Mouse (Mus musculus) CH12.LX (cell line): ENCODE measurements around the gene Csmd2. TPM values are rescaled to one million over a fixed set of nuclear protein-coding genes. Genes with fewer than 3 reads are reported as not detected.

Experiments used
- DNase-seq: peaks from one replicate; pipeline ENCODE4 v3.0.0-alpha.2; 2013; ENCODE audit errors: extremely low read depth
- H3K27ac ChIP-seq: 2 replicates; pipeline ENCODE4 v1.5.1; 2012; ENCODE audit warnings: low read depth, mild to moderate bottlenecking, control low read depth, moderate library complexity; ENCODE audit not compliant: insufficient read depth
- H3K27me3 ChIP-seq: replicated peaks from 2 replicates; pipeline ENCODE3; 2012; ENCODE audit warnings: inconsistent platforms
- H3K36me3 ChIP-seq, 2 experiments: replicated peaks in 1 of 2; 2 replicates each; pipeline versions ENCODE3 to v1.6.1; 2012; ENCODE audit warnings: inconsistent platforms in 1 of 2, low read length in 1 of 2, mild to moderate bottlenecking in 1 of 2, mixed read lengths in 1 of 2, moderate library complexity in 1 of 2; ENCODE audit not compliant: control insufficient read depth in 1 of 2, insufficient read depth in 1 of 2
- H3K4me1 ChIP-seq, 2 experiments: 2 replicates each; pipeline ENCODE4 v1.6.1; 2012; ENCODE audit warnings: inconsistent platforms in 1 of 2, moderate library complexity in 1 of 2; ENCODE audit not compliant: insufficient read depth in 2 of 2, control insufficient read depth in 1 of 2
- H3K4me2 ChIP-seq: 2 replicates; pipeline ENCODE4 v1.6.1; 2012; ENCODE audit warnings: low read depth, mild to moderate bottlenecking, control low read depth; ENCODE audit not compliant: poor library complexity, insufficient read depth, severe bottlenecking
- H3K4me3 ChIP-seq, 3 experiments: fragments of 150-350 bp in 1 of 3; sonication (generic) in 1 of 3; replicated peaks in 1 of 3; 2 replicates each; pipeline versions ENCODE3 to v1.5.1; 2011 to 2012; ENCODE audit warnings: low read depth in 2 of 3, low read length in 2 of 3, mild to moderate bottlenecking in 2 of 3, moderate library complexity in 2 of 3, control low read depth in 1 of 3, improper control_type of control experiment in 1 of 3, inconsistent platforms in 1 of 3, mixed read lengths in 1 of 3; ENCODE audit not compliant: poor library complexity in 1 of 3
- H3K79me2 ChIP-seq: replicated peaks from 2 replicates; pipeline ENCODE4 v1.6.1; 2012; ENCODE audit warnings: mild to moderate bottlenecking, moderate library complexity; ENCODE audit not compliant: control insufficient read depth, poor library complexity, insufficient read depth, severe bottlenecking; ENCODE audit errors: extremely low read depth
- H3K9ac ChIP-seq: 2 replicates; pipeline ENCODE4 v1.6.1; 2012; ENCODE audit warnings: low read depth, mild to moderate bottlenecking, control low read depth, moderate library complexity; ENCODE audit not compliant: insufficient read depth
- H3K9me3 ChIP-seq: replicated peaks from 2 replicates; pipeline ENCODE3; 2012; ENCODE audit warnings: low read length, inconsistent platforms, mixed read lengths
- BHLHE40 ChIP-seq: IDR thresholded peaks from 2 replicates; pipeline ENCODE4 v1.6.1; 2011; ENCODE audit warnings: mild to moderate bottlenecking, low read depth, low read length, improper control_type of control experiment
- CTCF ChIP-seq, 2 experiments: IDR thresholded peaks in 1 of 2; conservative IDR thresholded peaks in 1 of 2; 2 replicates each; pipeline ENCODE4 v1.5.1; 2011 to 2012; ENCODE audit warnings: low read depth in 2 of 2, low read length in 2 of 2, improper control_type of control experiment in 1 of 2, inconsistent platforms in 1 of 2, mild to moderate bottlenecking in 1 of 2, moderate library complexity in 1 of 2
- E2F4 ChIP-seq: IDR thresholded peaks from 2 replicates; pipeline ENCODE4 v1.6.1; 2011; ENCODE audit warnings: low read depth, low read length, improper control_type of control experiment; ENCODE audit not compliant: insufficient replicate concordance
- ELF1 ChIP-seq: IDR thresholded peaks from 2 replicates; pipeline ENCODE4 v1.6.1; 2014; ENCODE audit warnings: low read depth, mild to moderate bottlenecking, inconsistent platforms, low read length, improper control_type of control experiment
- EP300 ChIP-seq: IDR thresholded peaks from 2 replicates; pipeline ENCODE4 v1.6.1; 2011; ENCODE audit warnings: low read length, improper control_type of control experiment
- GABPA ChIP-seq: IDR thresholded peaks from 2 replicates; pipeline ENCODE4 v1.6.1; 2012; ENCODE audit warnings: low read depth, low read length, improper control_type of control experiment, inconsistent platforms; ENCODE audit not compliant: insufficient replicate concordance
- JUN ChIP-seq: IDR thresholded peaks from 2 replicates; pipeline ENCODE4 v1.6.1; 2011; ENCODE audit warnings: low read depth, mild to moderate bottlenecking, low read length, improper control_type of control experiment, moderate library complexity; ENCODE audit not compliant: insufficient read depth
- MAFK ChIP-seq: IDR thresholded peaks from 2 replicates; pipeline ENCODE4 v1.6.1; 2011; ENCODE audit warnings: low read length, improper control_type of control experiment; ENCODE audit not compliant: insufficient replicate concordance
- MAX ChIP-seq: IDR thresholded peaks from 2 replicates; pipeline ENCODE4 v1.6.1; 2011; ENCODE audit warnings: low read length, improper control_type of control experiment
- MYC ChIP-seq: IDR thresholded peaks from 2 replicates; pipeline ENCODE4 v1.6.1; 2011; ENCODE audit warnings: low read depth, mild to moderate bottlenecking, improper control_type of control experiment, low read length
- NRF1 ChIP-seq: IDR thresholded peaks from 2 replicates; pipeline ENCODE4 v1.6.1; 2014; ENCODE audit warnings: low read depth, mild to moderate bottlenecking, inconsistent platforms, low read length, improper control_type of control experiment, moderate library complexity
- POLR2A ChIP-seq: IDR thresholded peaks from 2 replicates; pipeline ENCODE4 v1.6.1; 2011; ENCODE audit warnings: low read depth, mild to moderate bottlenecking, improper control_type of control experiment, low read length
- POLR2AphosphoS2 ChIP-seq: IDR thresholded peaks from 2 replicates; pipeline ENCODE4 v1.6.1; 2011; ENCODE audit warnings: low read depth, low read length, improper control_type of control experiment
- RCOR1 ChIP-seq: conservative IDR thresholded peaks from 2 replicates; pipeline ENCODE4 v1.6.1; 2012; ENCODE audit warnings: low read depth, mild to moderate bottlenecking, inconsistent platforms, low read length, improper control_type of control experiment
- SIN3A ChIP-seq: IDR thresholded peaks from 2 replicates; pipeline ENCODE4 v1.6.1; 2012; ENCODE audit warnings: low read length, improper control_type of control experiment, inconsistent platforms
- SMC3 ChIP-seq: IDR thresholded peaks from 2 replicates; pipeline ENCODE4 v1.6.1; 2011; ENCODE audit warnings: low read depth, low read length, improper control_type of control experiment
- TCF12 ChIP-seq: IDR thresholded peaks from 2 replicates; pipeline ENCODE4 v1.6.1; 2014; ENCODE audit warnings: low read depth, mild to moderate bottlenecking, inconsistent platforms, low read length, improper control_type of control experiment
- UBTF ChIP-seq: IDR thresholded peaks from 2 replicates; pipeline ENCODE4 v1.6.1; 2012; ENCODE audit warnings: low read depth, mild to moderate bottlenecking, inconsistent platforms, low read length, improper control_type of control experiment, moderate library complexity
- ZC3H11A ChIP-seq: IDR thresholded peaks from 2 replicates; pipeline ENCODE4 v1.6.1; 2012; ENCODE audit warnings: low read depth, mild to moderate bottlenecking, inconsistent platforms, low read length, improper control_type of control experiment
- ZMIZ1 ChIP-seq: IDR thresholded peaks from 2 replicates; pipeline ENCODE4 v1.6.1; 2012; ENCODE audit warnings: low read depth, mild to moderate bottlenecking, inconsistent platforms, low read length, improper control_type of control experiment
- dilution Hi-C: fragments of 300-500 bp; cut with MboI; formaldehyde crosslinking; loops from 2 replicates; pipeline ENCODE4 v1.14.3; 2020; ENCODE audit warnings: low sequenced_read_pairs; ENCODE audit not compliant: extremely low pct_unique_long_range_greater_than_20kb, extremely low pct_ligation_motif_present
- in situ Hi-C: fragments of 300-500 bp; cut with MboI; formaldehyde crosslinking; loops from 3 replicates; pipeline ENCODE4 v1.14.3; 2019; ENCODE audit warnings: low sequenced_read_pairs, low pct_ligation_motif_present, low pct_unique_long_range_greater_than_20kb, mixed read lengths
- polyA plus RNA-seq: library from polyadenylated mRNA; unstranded; fragments of >175 nt; gene quantifications from 2 replicates; pipeline ENCODE4 v1.2.1, GENCODE M21; 2012; ENCODE audit warnings: low read depth; ENCODE audit not compliant: insufficient read length
- total RNA-seq, 2 experiments: library from RNA; depleted of rRNA; stranded (reverse); fragments of 300-350 nt in 1 of 2; fragments of >200 nt in 1 of 2; gene quantifications; 2 replicates each; pipeline ENCODE4 v1.2.3; 2012 to 2014

Csmd2 gene
- total and polyA plus RNA-seq, 3 experiments, result 0.08 to 0.80 TPM; not detected in 1

DNA sequence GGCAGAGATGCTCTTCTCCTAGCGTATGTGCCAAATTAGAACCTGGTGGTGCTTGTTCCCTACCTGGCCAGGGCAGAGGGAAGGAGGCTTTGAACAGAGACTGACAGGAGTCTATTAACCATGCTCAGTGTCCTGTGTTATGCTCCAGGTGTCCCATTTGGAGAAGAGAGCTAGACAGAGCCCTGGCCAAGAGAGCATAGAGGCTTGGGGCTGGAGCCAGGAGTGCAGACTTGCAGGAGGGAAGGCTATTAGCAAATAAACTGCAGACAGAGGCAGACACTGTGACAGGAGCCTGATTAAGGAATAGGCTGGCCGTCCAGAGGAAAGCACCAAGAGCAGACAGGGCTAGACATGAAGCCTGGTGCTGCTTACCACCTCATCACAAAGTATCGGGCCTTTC, 164.4 kb downstream of the Csmd2 start:
- TF ChIP-seq UBTF (no peak), SIN3A (no peak), POLR2A (no peak), MYC (no peak), CTCF (conservative IDR thresholded peaks at IDR 0.05 in 1 of 2, IDR thresholded peaks at IDR 0.05 in 1 of 2; ENCODE audit: low read depth in 2 of 2, low read length in 2 of 2) (no peak), RCOR1 (no peak), TCF12 (no peak)
- TF ChIP-seq, all 38 proteins: peak for 0
- dilution Hi-C loops (no loop called here), in situ Hi-C loops (no loop called here)
- no peak for DNase-seq
- H3K4me2 ChIP-seq, result no peak overlapping the region
- H3K27ac ChIP-seq, result no peak overlapping the region
- no peak overlapping the region for H3K9ac ChIP-seq
- peaks cover 90% of the 10 kb centered on the region for H3K9me3 ChIP-seq
- no peaks in the 10 kb centered on the region for H3K36me3 ChIP-seq
- H3K4me1 ChIP-seq, result no peaks in the 10 kb centered on the region
- H3K79me2 ChIP-seq, result no peaks in the 10 kb centered on the region
- H3K27me3 ChIP-seq, result no peaks in the 10 kb centered on the region
- H3K4me3 ChIP-seq, result no peak overlapping the region

DNA sequence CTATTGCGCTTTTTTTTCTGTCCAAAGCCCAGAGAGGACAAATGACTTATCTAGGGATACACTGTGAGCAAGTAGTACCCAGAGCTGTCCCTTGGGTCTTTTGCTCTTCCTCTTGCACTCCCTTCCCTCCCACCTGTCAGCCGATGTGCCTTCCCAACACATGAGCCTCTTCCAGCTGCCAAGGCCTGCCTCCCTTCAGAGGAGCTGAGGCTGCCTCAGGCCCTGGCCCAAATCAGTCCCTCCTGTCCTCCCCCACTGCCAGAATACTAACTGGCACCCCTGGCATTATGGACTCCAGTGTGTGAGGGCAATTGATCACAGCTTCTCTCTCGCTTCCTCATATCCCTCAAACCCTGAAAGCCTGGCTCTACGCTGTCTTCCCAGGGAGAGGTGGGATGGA, 165.5 kb downstream of the Csmd2 start:
- peaks cover 90% of the 10 kb centered on the region for H3K9me3 ChIP-seq

GRCm38 (mm10) chr4:128155226-128155625, 167.6 kb downstream of the Csmd2 start:
- in situ Hi-C loops, result no loop called here
- Histone ChIP-seq H3K27ac (no peak overlapping the region), H3K27me3 (no peaks in the 10 kb centered on the region), H3K4me1 (no peaks in the 10 kb centered on the region), H3K4me2 (no peak overlapping the region), H3K4me3 (no peak overlapping the region), H3K36me3 (no peaks in the 10 kb centered on the region), H3K9me3 (peaks cover 97% of the 10 kb centered on the region), H3K79me2 (no peaks in the 10 kb centered on the region), H3K9ac (no peak overlapping the region)
- DNase-seq, result no peak
- dilution Hi-C loops, result no loop called here
- no peak for TF ChIP-seq ELF1
- no peak for TF ChIP-seq POLR2AphosphoS2
- no peak for TF ChIP-seq ZC3H11A
- TF ChIP-seq EP300, result no peak
- no peak for TF ChIP-seq ZMIZ1
- no peak for TF ChIP-seq POLR2A
- TF ChIP-seq SMC3, result no peak
- no peak for TF ChIP-seq MAX
- no peak for TF ChIP-seq E2F4
- TF ChIP-seq CTCF (conservative IDR thresholded peaks at IDR 0.05 in 1 of 2, IDR thresholded peaks at IDR 0.05 in 1 of 2; ENCODE audit: low read depth in 2 of 2, low read length in 2 of 2), result no peak
- TF ChIP-seq, all 38 proteins: peak for 0

More for the DNA sequence above, 165.5 kb downstream of the Csmd2 start:
- no peak overlapping the region for H3K4me2 ChIP-seq
- H3K4me1 ChIP-seq, result no peaks in the 10 kb centered on the region
- DNase-seq, result no peak
- no peak overlapping the region for H3K27ac ChIP-seq
- no peaks in the 10 kb centered on the region for H3K36me3 ChIP-seq
- TF ChIP-seq E2F4 (no peak), JUN (no peak), POLR2A (no peak), MAFK (no peak), BHLHE40 (no peak), ZC3H11A (no peak), GABPA (no peak), NRF1 (no peak)
- dilution Hi-C loops, result no loop called here
- H3K4me3 ChIP-seq, result no peak overlapping the region
- in situ Hi-C loops, result no loop called here
- H3K79me2 ChIP-seq, result no peaks in the 10 kb centered on the region
- no peaks in the 10 kb centered on the region for H3K27me3 ChIP-seq
- H3K9ac ChIP-seq, result no peak overlapping the region
